In the genomic region with DNA sequence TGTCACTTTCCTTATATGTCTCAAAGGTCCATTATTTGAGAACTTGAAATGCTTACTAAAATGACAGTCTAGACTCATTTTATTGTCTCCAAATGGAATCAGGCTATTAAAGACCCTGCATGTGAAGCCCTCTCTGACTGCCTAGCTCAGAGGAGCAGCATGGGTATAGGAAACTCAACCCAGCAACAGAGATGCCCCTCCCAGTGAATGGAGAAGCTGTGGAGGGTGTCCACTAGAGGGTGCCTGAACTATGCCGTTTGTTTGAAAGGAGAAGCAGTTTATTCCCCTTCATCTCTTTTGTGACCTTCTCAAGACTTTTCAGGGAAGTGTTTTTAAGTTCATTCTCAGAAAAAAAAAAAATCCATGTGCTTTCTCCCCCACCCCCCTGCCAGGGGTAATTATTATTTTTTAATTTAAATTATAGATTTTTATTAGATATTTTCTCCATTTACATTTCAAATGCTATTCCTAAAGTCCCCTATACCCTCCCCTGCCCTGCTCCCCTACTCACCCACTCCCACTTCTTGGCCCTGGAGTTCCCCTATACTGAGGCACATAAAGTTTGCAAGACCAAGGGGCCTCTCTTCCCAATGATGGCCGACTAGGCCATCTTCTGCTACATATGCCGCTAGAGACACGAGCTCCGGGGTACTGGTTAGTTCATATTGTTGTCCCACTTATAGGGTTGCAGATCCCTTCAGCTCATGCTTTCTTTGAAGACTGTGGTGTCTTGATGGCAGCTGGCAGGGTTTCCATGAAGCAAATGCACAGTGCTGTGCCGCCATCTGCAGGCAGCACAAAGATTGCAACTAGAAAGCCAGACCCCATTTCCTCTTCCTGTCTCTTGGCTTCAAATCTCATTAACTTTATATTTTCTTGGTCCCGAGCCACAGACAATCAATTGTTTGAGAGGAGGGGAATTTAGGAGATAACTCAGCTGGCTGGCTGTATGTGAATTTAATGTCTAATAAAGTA, we compare ENCODE assay signal across 8 mouse cellular contexts. TPM values are rescaled to one million over a fixed set of nuclear protein-coding genes. Genes with fewer than 3 reads are reported as not detected.
DNase-seq lines count a peak whose midpoint lies in the region; ATAC-seq and TF ChIP-seq lines count a peak whose summit lies in the region.

No protein-coding gene starts in this region.

- H3K27me3 ChIP-seq in intestine, embryonic 16.5 days (replicated peaks; ENCODE audit: control insufficient read depth, insufficient read depth, low read length), result no peaks in the 10 kb centered on the region
- H3K27me3 ChIP-seq in midbrain, embryonic 14.5 days (ENCODE audit: control insufficient read depth, insufficient read depth, low read length), result no peaks in the 10 kb centered on the region
- H3K27me3 ChIP-seq in small intestine, adult 2 months (ENCODE audit: control insufficient read depth, insufficient read depth, low read length), result no peaks in the 10 kb centered on the region

- no peaks in the 10 kb centered on the region for H3K4me1 ChIP-seq in cortical plate, adult 2 months (ENCODE audit: control insufficient read depth, insufficient read depth, low read length)
- no peaks in the 10 kb centered on the region for H3K4me1 ChIP-seq in intestine, embryonic 16.5 days (ENCODE audit: control insufficient read depth, insufficient read depth, low read length)
- H3K4me1 ChIP-seq in midbrain, embryonic 14.5 days (ENCODE audit: control insufficient read depth, insufficient read depth, low read length), result no peaks in the 10 kb centered on the region
- peaks cover 4% of the 10 kb centered on the region for H3K4me1 ChIP-seq in small intestine, adult 2 months (ENCODE audit: control insufficient read depth, insufficient read depth, insufficient read length, low read length)

- no peaks in the 10 kb centered on the region for H3K9me3 ChIP-seq in intestine, embryonic 16.5 days (ENCODE audit: control insufficient read depth, low read length)
- H3K9me3 ChIP-seq in midbrain, embryonic 14.5 days (ENCODE audit: control insufficient read depth, low read length), result no peaks in the 10 kb centered on the region

- TF ChIP-seq POLR2A in cortical plate, adult 2 months (IDR thresholded peaks at IDR 0.05; ENCODE audit: extremely low read depth, insufficient read depth, low read length), result no peak
- TF ChIP-seq POLR2A in small intestine, adult 2 months (IDR thresholded peaks at IDR 0.05; ENCODE audit: low read depth, low read length), result no peak

- no peak overlapping the region for H3K27ac ChIP-seq in cortical plate, adult 2 months (ENCODE audit: insufficient read depth, low read length)
- no peak overlapping the region for H3K27ac ChIP-seq in intestine, embryonic 16.5 days (ENCODE audit: low read length)
- no peak overlapping the region for H3K27ac ChIP-seq in midbrain, embryonic 14.5 days (replicated peaks; ENCODE audit: low read depth, low read length)
- H3K27ac ChIP-seq in small intestine, adult 2 months (ENCODE audit: insufficient read depth, low read depth, low read length), result no peak overlapping the region

- intact Hi-C loops in left cerebral cortex, postnatal 14 days (cut with DNase I), result loop anchor here (1.0 to 5.0 kb wide), 3 partner anchors 37 to 916 kb away; no protein-coding TSS in a partner anchor

- no peak overlapping the region for H3K9ac ChIP-seq in intestine, embryonic 16.5 days (ENCODE audit: low read depth, low read length)
- no peak overlapping the region for H3K9ac ChIP-seq in midbrain, embryonic 14.5 days (replicated peaks; ENCODE audit: low read length)

- TF ChIP-seq CTCF in cortical plate, adult 2 months (IDR thresholded peaks at IDR 0.05; ENCODE audit: extremely low read depth, insufficient read depth, low read length), result peak; percentile 97
- peak; percentile 83; the same call in 1 of the 2 replicates for TF ChIP-seq CTCF in small intestine, adult 2 months (IDR thresholded peaks at IDR 0.05; ENCODE audit: extremely low read depth, insufficient read length, insufficient replicate concordance, low read depth, low read length)

- DNase-seq in adrenal gland, adult 18-20 months (ENCODE audit: low spot score in 2 of 2), result peak; percentile 71 to 75
- peak; percentile 57 for DNase-seq in gastrocnemius, postnatal 25 days
- DNase-seq in left cerebral cortex, postnatal 14 days (ENCODE audit: low spot score in 2 of 2), result peak; percentile 85 to 88
- DNase-seq in midbrain, embryonic 14.5 days, result peak; percentile 88

- H3K4me2 ChIP-seq in intestine, embryonic 16.5 days (ENCODE audit: low read depth, low read length), result no peak overlapping the region
- no peak overlapping the region for H3K4me2 ChIP-seq in midbrain, embryonic 14.5 days (ENCODE audit: low read length)

- H3K36me3 ChIP-seq in intestine, embryonic 16.5 days (ENCODE audit: control insufficient read depth, insufficient read depth, low read length), result no peaks in the 10 kb centered on the region
- H3K36me3 ChIP-seq in midbrain, embryonic 14.5 days (ENCODE audit: control insufficient read depth, insufficient read depth, low read length), result no peaks in the 10 kb centered on the region
- H3K36me3 ChIP-seq in small intestine, adult 2 months (ENCODE audit: control insufficient read depth, insufficient read depth, low read length), result no peaks in the 10 kb centered on the region

- ATAC-seq in intestine, embryonic 16.5 days, result peak; percentile 62
- ATAC-seq in midbrain, embryonic 14.5 days (ENCODE audit: low FRiP score, low TSS enrichment), result peak; percentile 67; the same call in 1 of the 2 replicates
- ATAC-seq in erythroblast, adult 5-6 weeks (replicated peaks; ENCODE audit: low FRiP score, poor library complexity, severe bottlenecking), result no peak

- H3K4me3 ChIP-seq in cortical plate, adult 2 months (ENCODE audit: insufficient read depth, low read length), result no peak overlapping the region
- H3K4me3 ChIP-seq in intestine, embryonic 16.5 days (ENCODE audit: low read length), result no peak overlapping the region
- no peak overlapping the region for H3K4me3 ChIP-seq in midbrain, embryonic 14.5 days (replicated peaks; ENCODE audit: low read depth, low read length)
- H3K4me3 ChIP-seq in small intestine, adult 2 months (ENCODE audit: low read depth, low read length), result no peak overlapping the region

- WGBS in intestine, embryonic 16.5 days, result 17% methylated on average over 7 of the region's 7 CpGs
- WGBS in midbrain, embryonic 14.5 days, result 9% methylated on average over 7 of the region's 7 CpGs
- 5% methylated on average over 7 of the region's 7 CpGs for WGBS in small intestine, adult 2 months

RNA-seq across cellular contexts. Expression of gene Hook1, which starts 42.5 kb away (rescaled TPM):
- total RNA-seq in adrenal gland, adult 18-20 months (2021), result 1 to 10 TPM; 8.7 to 9.5 TPM
- polyA plus RNA-seq in cortical plate, adult 2 months (2012; rRNA removed), result 62.8 and 75.6 TPM in 2 replicates
- 1 to 10 TPM; 6.5 to 8.6 TPM for total RNA-seq in gastrocnemius, postnatal 25 days (2021)
- polyA plus RNA-seq in intestine, embryonic 16.5 days (2015; fragmentation: Nextera tagmentation; extraction: Ambion mirVana), result 31.1 and 34.9 TPM in 2 replicates
- 10 to 100 TPM; 59.4 to 67.4 TPM for total RNA-seq in left cerebral cortex, postnatal 14 days (2021)
- polyA plus RNA-seq in midbrain, embryonic 14.5 days (2014; fragmentation: Nextera tagmentation; extraction: Ambion mirVana), result 83.5 and 94.3 TPM in 2 replicates
- polyA plus RNA-seq in small intestine, adult 2 months (2012; rRNA removed), result 6.4 and 8.3 TPM in 2 replicates
- 0.19 and 4.6 TPM in 2 replicates for total RNA-seq in erythroblast, adult 5-6 weeks (2015; ENCODE audit: low replicate concordance)
- total RNA-seq in erythroblast, adult 5-6 weeks (2017; ENCODE audit: low replicate concordance), result 2.1 and 12.8 TPM in 2 replicates

Comparison
In these comparisons a context has a peak if more than half of its experiments do, and no peak if none do; other contexts are left out.
1. RNA of gene Hook1, which starts 42.5 kb away (total RNA-seq): 59.4 to 67.4 TPM in left cerebral cortex, postnatal 14 days; 8.7 to 9.5 TPM in adrenal gland, adult 18-20 months, 6.5 to 8.6 TPM in gastrocnemius, postnatal 25 days and 0.19 to 12.8 TPM in erythroblast, adult 5-6 weeks; every median in the first group is over 4 times any median in the second.
2. Peak in every context shown above with its lines, with median percentiles within 50 percentile points of each other: DNase-seq.